Mouse (Mus musculus): ENCODE results near the gene Snorc.

Gene Snorc

DNA sequence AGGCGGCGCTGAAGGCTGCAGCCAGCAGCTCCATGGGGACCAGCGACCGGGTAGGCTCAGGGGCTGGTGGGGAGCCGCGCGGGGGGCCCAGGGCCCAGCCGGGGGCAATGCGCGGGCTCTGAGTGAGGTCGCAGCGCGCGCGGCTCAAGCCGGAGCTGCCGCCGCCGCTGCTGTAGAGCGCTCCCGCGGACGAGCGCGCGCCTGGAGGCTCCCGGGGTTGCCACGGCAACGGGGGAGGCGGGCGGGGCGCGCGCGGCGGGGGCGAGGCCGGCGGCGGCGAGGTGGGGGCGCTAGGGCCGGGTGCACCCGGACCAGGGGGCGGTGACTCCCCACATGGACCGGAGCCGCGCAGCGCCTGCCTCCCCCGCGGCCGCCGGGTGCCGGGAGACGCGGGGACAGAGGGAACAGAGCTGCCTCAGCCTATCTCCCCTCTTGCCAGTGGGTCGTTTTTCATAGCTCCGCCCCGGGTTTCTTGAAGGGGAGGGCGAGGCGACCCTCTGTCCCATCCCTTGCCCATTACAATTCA is 40.2 kb downstream of the Snorc start:
- no peak for DNase-seq (ENCODE audit: low spot score)

DNA sequence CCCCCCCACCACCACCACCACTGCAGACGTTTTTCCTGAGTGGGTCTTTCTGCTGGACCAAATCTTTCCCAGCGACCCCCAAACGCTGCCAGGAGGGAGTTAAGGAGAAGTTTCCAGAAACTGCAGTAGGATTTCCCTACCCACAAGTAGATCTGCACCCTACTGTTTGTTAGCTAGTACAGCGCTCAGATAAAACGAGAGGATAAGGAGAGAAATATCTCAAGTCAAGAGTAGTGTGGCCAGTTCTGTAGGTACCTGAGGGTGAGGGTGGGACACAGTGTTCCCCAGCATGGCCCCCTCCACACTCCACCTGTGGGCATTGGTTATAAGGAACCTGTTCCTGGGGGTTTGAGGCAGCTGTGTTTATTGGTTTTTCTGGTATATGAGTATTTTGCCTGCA is 40.8 kb downstream of the Snorc start:
- no peak for DNase-seq (ENCODE audit: low spot score)

DNA sequence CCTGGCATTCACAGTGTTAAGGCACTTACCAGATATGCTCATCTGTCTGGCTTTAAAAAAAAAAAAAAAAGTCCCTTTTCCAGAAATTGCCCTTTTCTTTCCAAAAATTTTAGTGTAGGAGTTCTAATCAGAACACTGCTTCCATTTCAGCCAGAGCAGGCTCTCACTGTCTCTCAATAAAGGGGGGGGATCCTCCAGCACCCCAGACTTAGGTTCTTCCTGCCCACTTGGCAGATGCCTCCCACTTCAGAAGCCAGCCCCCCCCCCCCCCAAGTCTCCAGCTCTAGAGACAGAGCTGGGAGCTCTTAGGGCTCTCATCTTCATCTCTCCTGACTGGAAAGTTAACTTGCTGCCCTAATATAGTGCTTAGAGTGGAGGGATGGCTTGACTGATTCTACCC is 50.4 kb downstream of the Snorc start:
- no peak for DNase-seq (ENCODE audit: low spot score)

GRCm38 (mm10) chr1:87521523-87521922 is 51.5 kb downstream of the Snorc start:
- DNase-seq (ENCODE audit: low spot score): no peak

- no peak for DNase-seq (ENCODE audit: low spot score)
Observed at GRCm38 (mm10) chr1:87525041-87525440, 55.0 kb downstream of the Snorc start.
